Mouse (Mus musculus): ENCODE results near the gene Slc36a2.

Gene Slc36a2

DNA sequence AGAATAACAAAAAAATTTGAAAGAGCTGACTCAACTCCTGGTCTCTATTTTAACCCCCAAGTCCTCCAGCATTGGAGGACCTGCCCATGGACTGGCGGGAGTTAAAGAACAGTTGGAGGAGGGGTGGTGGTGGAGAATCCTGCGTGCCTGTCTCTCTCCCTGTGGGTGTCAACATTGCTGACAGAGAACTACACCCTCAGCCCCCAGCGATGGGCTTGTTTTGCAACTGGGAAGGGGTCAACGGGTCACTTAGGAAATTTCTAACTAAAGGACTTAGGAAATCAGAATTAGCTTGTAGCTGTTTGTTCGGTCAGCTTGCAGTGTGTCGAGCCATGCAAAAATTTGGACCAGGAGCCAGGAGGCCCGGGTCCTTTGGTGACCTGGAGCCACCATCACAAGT, 1.8 kb downstream of the Slc36a2 start:
- no peak for DNase-seq

DNA sequence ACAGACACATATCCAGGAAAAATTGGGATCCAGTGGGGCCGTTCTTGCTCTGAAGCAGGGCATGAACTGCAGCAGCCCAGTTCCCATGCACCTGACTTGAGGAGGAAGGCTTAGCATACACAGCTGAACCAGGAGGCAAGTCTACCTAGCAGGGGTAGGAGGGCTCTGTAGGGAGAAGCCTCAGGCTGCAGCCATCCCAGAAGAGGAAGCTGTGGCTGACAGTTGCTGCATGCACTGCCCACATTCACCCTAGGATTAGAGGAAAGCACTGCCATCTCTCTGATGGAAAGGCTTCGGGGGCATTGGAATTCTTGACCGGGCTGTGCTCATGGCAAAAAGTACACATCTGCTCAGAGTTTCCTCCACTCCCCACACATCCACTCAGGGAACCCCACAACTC, 5.0 kb downstream of the Slc36a2 start:
- no peak for DNase-seq

DNA sequence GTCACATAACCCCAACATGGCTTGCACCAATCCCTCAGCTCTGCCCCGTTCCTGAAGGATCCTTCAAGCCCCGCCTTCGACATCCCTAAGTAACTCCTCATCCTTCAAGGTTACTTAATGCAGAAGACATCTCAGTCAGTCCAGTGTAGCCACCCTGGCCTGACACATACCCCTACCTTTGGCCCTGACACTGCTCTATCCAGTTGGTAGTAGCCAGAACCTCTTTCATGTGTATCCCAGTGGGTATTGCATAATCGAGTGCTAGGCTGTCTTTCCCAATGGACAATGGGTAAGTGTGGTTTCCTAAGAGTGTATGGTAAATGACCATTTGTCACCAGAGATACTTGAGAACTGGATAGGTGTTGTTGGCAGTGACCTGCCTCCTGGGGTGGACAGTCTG, 6.0 kb downstream of the Slc36a2 start:
- DNase-seq = no peak

DNA sequence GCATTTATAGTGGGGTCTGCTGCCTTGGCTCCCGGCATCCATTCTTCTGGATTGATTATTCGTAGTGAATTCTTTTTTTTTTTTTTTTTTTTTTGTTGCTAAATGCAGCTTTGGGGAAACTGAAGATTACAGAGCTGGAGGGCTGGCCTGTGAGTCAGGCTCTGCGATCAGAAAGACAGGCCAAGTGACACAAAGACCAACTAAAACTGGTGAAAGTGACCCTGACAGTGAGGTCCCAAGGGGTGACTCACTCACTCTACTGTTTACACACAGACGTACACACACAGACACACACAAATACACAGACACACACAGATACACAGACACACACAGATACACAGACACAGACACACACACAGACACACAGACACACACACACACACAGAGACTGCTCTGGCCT, 14.4 kb downstream of the Slc36a2 start:
- no peak for DNase-seq

DNA sequence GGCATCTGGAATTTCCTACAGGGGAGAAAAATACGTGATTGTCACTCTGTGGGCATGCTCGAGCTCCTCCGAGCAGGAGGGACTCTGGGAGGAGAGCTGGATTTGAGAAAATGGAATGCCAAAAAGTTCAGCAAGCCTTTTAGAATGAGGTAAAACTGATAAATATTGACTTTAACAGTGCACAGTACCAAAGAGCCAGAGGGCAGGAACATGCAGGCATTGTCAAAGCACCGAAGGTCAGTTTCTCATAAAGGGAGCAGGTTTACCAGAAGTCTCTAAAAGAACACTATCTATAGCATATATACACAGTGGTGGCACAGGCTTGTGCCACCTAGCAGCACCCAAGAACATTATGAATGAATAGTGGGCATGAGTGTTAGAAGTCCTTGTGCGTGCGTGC, 16.0 kb downstream of the Slc36a2 start:
- no peak for DNase-seq

DNA sequence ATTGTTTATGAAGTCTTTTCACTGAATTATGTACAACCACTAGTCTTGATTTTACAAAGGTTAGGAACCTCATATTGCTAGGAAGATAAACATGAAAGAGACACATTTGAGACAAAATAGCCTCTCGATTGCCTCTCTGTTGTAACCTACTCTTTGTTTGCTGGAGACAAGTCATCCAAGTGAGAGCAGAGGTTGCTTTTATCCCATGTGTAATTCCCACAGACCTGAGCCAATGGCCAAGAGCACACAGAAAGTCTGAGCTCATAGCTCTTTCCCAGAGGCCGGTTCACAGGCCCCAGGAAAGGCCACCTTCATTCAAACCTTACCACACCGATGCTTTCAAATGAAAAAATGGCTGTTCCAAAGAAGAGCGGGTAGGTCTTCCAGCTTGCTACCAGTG, 16.4 kb downstream of the Slc36a2 start:
- no peak for DNase-seq

DNA sequence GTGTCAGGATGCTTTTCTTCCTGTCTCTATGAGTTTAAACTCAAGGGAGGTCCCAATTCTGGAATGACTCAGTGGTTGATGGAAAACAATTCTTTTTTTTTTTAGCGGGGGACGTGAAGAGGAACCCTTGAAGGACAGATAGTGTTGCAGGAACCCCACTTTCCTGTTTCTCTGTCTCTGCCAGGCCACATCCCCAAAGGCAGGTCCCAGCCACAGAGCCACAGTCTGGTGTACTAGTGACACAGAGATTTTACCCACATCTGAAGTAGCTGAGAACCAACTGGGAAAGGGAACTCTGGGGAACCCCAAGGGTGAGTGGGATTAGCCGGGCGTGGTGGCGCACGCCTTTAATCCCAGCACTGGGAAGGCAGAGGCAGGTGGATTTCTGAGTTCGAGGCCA, 19.1 kb downstream of the Slc36a2 start:
- DNase-seq = no peak

DNA sequence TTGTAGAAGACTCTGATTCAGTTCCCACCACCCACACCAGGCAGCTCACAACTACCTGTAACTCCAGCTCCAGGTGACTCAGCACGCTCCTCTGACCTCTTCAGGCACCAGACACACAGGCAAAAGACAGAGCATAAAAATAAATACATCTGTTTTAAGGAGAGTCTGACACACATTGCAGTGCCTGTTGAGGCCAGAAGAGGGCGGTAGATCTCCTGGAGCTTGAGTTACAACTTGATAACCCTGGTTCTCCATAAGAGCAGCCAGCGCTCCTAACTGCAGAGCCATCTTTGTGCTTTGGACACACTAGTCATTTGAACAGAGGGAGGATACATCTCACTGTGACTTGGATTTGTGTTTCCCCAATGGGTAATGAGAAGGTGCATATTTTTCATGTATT, 20.2 kb downstream of the Slc36a2 start:
- DNase-seq = peak; percentile 61 to 73

DNA sequence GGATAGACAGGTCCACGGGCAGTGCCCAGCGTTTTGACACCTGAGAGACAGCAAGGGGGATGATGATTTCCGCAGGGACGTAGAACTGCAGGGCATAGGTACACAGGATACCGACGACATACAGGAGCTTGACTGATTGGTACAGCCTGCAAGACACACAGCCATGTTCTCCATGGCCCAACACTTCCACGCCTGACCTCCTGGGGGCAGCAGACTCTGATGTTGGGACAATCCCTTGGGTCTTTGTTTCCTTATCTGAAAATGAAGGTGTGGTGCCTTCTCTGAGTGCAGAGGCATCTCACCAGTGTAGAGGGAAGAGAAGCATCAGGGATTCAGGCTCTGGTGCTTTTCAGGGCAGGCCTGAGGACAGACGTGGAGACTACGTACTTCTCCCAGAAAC, 22.2 kb downstream of the Slc36a2 start:
- peak; percentile 70 to 75 for DNase-seq

DNA sequence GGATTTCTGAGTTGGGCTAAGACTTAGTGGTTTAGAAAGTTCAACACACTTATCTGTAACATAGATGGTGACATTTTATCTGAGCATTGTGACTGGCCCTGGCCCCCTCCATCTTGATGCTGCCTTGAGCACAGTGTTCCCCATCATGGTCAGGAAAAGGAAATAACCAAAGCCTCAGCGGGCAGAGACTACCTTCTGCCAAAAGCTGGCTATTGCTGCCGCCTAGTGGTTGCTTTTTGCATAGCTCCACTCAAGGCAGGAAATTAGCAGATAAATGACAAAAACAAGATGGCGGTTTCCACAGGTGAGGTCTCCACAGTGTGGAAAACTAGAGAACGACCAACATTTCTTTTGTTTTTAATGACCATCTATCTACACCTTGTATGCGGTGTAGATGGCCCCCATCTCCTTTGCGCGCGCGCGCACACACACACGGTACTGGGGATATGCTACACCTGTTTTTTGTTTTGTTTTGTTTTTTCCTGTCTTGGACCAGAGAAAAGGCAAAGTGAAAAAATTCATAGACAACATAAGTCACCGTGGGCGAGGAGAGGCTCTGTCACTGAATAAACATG, 26.0 kb downstream of the Slc36a2 start:
- peak; percentile 91 to 95 for DNase-seq

DNA sequence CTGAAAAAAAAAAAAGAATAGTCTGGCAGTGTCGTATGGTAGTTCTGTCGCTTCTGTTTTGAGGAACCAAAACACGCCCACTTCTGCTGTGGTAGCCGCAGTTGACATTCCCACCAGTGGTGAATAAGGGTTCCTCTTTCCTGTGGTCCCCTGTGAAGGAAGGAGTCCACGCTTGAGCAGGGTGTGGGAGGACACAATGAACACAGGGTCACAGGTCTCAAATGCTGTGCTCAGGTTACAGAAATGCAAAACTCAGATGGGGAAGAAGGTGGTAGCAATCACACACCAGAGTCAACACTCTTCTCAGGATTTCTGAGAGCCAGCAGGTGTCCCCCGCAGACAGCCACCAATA, 29.8 kb downstream of the Slc36a2 start:
- DNase-seq = no peak

DNA sequence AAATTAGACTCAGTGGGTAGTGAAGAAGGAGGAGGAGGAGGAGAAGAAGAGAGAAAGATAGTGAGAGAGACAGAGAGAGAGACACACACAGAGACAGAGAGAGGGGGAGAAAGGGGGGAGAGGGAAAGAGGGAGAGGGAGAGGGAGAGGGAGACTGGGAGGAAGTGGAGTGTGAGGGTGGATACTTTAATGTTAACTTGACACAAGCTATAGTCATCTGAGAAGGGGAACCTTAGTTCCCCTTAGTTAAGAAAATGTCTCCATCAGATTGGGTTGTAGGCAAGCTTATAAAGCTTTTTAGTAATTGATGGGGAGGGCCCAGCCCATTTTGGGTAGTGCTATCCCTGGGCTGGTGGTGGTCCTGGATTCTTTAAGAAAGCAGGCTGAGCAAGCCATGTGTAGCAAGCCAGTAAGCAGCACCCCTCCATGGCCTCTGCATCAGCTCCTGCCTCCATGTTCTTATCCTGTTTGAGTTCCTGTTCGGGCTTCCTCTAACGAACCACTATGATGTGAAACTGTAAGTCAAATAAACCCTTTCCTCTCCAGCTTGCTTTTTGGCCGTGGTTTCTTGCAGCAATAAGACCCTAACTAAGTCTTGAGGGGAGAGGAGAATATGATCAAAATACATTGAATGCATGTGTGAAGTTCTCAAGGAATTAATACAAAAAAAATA, 30.3 kb downstream of the Slc36a2 start:
- no peak for DNase-seq

DNA sequence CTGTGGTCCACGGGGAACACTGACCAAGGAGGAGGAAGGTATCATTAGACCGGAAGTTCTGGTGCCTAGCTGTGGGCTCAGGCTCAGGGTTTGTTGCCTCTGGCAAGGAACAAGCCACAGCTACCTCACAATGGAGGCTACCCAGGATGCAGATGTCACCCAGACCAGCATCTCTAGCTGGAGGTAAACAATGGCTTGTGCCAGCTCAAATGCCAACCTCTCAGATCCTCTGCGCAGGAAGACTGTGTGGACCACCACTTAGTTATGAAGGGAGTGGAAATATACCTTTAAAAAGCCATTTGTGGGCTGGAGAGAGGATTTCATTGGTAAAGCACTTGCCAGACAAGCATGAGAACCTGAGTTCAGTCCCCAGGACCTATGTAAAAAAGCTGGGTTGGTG, 33.3 kb downstream of the Slc36a2 start, which contains the start of gene Slc36a3:
Gene Slc36a3, minus strand, starts transcription at position 101 of the 400 bp plus-strand sequence.
- DNase-seq = no peak

DNA sequence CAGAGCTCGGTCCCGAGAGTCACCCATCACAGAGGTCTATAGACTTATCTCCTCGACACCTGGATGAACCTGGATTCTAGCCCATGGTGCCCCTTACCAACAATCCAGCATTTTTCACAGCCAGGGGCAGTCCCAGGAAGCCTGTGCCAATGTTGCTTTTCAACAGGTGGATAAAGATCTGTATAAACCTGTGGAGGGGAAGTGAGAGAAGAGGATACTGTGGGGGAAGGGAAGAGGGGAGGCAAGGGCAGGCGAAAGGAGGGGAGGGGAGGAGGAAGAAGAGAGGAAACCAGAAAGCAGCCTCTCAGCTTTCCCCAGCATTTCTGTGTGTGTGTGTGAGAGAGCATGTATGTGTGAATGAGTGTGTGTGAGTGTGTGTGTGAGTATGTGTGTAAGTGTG, 36.4 kb downstream of the Slc36a2 start:
- DNase-seq = no peak

DNA sequence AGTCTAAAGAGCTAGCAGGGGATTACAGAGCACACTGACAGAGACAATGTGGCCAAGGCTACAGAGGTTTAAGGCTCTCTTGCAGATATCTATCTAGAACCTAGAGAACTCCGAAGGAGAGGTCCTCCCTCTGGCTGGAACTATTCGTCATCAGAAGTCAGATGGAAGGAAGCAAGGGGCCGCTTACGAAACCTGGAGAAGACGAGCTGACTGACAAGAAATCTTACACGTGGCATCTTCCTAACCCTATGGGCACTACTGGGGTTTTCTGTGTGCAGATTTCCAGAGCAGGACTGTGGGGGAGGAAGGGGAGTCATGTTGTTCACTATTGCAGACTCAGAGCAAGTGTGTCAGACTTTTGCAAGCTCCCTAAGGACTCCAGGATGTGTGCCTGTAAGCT, 37.5 kb downstream of the Slc36a2 start:
- no peak for DNase-seq

DNA sequence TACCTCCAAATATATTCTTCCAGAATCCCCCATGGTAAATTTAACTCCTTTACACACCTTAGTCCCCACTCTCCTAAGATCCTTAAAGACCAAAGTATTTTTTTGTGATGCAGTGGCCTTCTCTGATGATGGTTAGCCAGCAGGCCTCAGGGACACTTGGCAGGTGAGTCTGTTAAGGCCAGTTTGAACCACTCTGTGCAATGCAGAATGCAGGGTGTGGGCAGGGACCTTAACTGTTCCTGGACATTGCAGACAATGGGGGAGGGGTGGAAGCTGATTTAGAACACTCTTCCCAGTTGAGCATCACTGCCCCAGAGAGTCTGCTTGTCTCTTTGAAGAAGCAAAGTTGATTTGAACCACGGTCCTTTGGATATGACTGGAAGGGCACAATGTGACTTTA, 38.0 kb downstream of the Slc36a2 start:
- no peak for DNase-seq

DNA sequence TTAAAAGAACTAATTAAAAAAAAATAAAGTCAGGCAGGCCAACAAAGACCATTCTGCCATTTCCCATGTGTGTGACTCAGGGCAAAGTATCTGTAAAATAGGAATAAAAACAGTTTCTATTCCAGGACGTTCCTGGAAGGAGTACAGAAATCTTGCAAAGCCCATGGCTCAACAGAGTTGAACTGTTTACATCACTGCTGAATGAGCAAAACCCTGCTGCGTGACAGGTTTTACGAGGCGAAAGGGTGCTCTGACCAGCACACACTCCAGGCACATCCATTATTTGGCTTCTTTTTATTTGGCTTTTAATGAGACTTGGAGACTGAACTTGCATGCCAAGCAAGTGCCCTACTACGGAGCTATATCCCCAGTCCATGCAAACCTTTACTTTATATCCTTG, 40.9 kb downstream of the Slc36a2 start:
- DNase-seq = no peak

DNA sequence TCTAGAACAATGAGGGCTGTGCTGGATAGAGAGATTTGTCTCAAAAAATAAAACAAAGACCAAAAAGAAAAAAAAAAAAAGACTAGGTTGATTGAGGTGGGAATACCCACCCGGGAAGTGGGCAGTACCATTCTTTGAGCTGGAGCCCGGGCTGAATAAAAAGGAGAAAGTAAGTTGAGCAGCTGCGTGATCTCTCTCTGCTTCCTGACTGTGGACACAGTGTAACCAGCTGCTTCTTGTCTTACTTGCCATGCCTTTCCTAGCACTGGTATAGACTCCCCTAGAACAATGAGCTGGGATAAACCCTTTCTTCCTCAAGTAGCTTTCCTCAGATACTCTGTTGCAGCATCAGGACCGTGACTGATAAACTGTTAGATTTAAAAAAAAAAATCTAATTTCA, 43.4 kb downstream of the Slc36a2 start:
- no peak for DNase-seq

DNA sequence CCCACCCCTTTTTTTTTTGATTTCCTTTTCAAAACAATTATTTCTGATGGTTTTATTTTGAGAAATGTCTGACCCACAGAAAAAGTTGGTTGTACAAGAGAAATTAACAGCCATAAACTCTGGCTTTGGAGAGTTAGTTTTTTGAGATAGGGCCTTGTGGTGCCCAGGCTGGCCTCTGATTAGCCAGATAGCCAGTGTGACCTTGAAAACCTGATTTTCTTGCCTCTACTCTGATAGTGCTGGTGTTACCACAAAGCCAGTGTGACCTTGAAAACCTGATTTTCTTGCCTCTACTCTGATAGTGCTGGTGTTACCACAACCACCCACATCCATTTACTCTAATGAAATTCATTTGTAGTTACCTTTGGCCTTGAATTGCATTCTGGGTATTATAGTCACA, 47.2 kb downstream of the Slc36a2 start:
- no peak for DNase-seq

DNA sequence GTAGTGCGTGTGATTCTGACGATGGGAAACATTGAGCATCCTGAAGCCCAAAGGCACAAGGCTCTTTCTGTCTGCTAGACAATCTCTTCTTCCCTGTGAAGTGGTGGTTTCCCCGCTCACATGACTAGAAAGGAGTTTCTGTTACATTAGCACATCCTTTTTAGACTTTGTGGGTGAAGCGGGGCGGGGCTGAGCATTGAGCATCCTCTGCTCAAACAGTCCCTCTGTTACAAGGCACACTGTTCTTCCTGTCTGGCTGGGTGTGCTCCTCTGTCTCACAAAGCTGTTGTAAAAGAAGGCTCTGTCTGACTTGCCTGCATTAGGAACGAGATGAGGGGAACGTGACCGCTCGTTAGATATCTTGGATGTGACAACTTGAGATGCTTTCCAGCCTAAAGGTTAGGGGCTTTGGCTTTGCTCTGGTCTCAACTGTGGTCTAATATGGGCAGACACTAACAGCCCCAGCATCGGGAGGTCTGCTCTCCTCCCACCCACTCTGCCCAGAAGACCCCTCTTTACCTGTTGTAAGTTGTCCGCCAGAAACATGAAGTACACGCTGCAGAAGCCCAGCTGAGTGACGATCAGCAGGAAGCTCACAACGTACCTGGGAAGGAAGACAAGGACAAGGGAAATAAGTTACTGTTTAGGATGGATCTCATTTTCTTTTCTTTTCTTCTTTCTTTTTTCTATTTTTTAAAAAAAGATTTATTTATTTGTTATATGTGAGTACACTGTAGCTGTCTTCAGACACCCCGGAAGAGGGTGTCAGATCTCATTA, 47.9 kb downstream of the Slc36a2 start:
- DNase-seq = no peak

DNA sequence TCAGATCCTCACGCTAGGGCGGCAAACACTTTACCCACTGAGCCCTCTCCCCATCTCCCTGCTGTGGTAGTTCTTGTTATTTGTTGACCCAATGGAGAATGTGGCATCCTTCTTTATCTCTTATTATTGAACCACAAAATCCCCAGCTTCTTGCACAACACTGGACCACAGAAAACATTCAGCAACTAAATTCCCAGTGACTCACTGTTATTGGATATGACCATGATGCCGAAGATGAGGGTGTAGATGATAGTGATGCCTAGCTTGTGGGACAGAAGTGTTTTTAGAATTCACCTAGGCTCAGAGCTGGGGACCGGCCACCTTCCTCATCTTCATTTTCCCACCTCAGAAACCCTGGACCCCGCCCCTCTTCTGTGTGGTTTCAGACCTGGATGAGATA, 50.0 kb downstream of the Slc36a2 start:
- DNase-seq = no peak

DNA sequence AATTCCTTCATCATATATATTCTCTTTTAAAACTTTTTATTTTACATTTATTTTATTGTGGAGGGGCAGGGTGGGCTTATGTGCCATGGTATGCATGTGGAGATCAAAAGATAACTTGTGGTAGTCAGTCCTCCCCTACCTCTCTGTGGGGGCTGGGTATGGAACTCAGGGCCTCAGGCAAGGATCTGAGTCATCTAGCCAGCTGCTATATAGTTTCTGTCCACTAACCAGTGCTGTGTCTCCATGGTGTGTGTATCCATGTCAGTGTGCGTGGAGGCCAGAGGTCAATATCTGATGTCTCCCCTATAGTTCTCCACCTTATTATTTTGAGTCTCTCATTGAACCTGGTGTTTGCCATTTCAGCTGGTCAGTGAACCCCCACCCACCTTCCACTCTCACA, 50.5 kb downstream of the Slc36a2 start:
- no peak for DNase-seq

DNA sequence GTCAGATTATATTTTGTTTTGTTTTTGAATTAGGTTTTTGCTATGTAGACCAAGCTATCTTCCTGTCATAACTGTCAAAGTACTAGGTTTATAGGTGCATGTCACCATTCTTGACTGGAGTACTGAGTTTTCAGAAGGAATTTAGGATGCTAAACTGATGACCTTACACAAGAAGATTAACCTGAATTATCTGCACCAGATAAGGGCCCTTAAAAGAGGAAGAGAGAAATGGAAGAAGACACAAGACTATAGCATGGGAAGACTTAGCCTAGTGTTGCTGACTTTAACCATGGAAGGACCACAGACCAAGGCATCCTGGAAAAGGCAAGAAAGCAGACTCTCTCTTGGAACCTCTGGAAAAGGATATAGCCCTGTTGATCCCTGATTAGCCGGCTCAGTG, 51.7 kb downstream of the Slc36a2 start:
- no peak for DNase-seq

DNA sequence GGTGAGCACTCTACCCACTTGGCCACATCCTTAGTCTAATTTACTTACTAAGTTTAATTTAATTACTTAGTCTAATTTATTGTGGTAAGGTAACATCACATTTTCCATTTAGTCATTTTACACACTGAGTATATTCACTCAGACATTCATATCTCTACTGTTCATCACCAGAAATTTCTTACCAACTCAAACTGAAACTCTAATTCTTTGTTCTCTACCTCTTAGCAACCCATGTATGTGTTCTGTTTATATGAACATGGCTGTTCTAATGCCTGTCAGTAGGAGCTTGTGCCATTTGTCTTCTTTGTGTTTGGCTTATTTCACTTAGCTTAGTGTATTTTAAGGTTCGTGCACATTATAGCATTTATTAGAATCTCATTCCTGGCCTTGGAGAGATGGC, 52.9 kb downstream of the Slc36a2 start:
- no peak for DNase-seq
